Mouse (Mus musculus) midbrain, embryonic 11.5 days (tissue): Measurements from ENCODE around the gene Erap1. TPM values are rescaled to one million over a fixed set of nuclear protein-coding genes. Genes with fewer than 3 reads are reported as not detected.

ENCODE experiments used
- polyA plus RNA-seq: library from polyadenylated mRNA; unstranded; fragments of >200 nt; fragmentation: Nextera tagmentation; extraction: Ambion mirVana; gene quantifications from 2 replicates; pipeline ENCODE4 v1.2.1, GENCODE M21; 2014

The Erap1 gene
- polyA plus RNA-seq, 1 experiment from 2014 or later, result 6.0 TPM

Other genes with a start within 250 kb of the Erap1 start
- gene Zfp72, start 248.7 kb upstream of the Erap1 start, polyA plus RNA-seq, result 4.3 and 4.8 TPM in 2 replicates
- gene Ftl1-ps1, start 239.9 kb upstream of the Erap1 start, polyA plus RNA-seq, result 82.1 and 82.3 TPM in 2 replicates
- gene Zfp825, start 145.6 kb upstream of the Erap1 start, polyA plus RNA-seq, result 22.8 and 23.7 TPM in 2 replicates
- gene Cast, start 169.2 kb downstream of the Erap1 start, polyA plus RNA-seq, result 16.5 and 18.3 TPM in 2 replicates